Mouse (Mus musculus) regulatory T cell (primary cell): Measurements from ENCODE around the gene Nxn.

Source experiments
- in situ Hi-C: fragments of 300-600 bp; cut with MboI, MseI; formaldehyde crosslinking; loops from one replicate; pipeline ENCODE4 v1.15.1; 2025; ENCODE audit warnings: high pct_unique_total_duplicates

Nxn gene

GRCm38 (mm10) chr11:76398798-76399586 is at the start of gene Nxn:
TSS of gene Nxn (minus strand) at chr11:76399140.
- in situ Hi-C loops = no loop called here

- in situ Hi-C loops = no loop called here
Observed at GRCm38 (mm10) chr11:76446251-76446650, 47.3 kb upstream of the Nxn start.

GRCm38 (mm10) chr11:76445459-76445858 is 46.5 kb upstream of the Nxn start:
- in situ Hi-C loops = no loop called here

GRCm38 (mm10) chr11:76439666-76440065 is 40.7 kb upstream of the Nxn start:
- in situ Hi-C loops = no loop called here

- in situ Hi-C loops = no loop called here
Observed at GRCm38 (mm10) chr11:76436864-76437437, 38.0 kb upstream of the Nxn start.

- in situ Hi-C loops = no loop called here
Observed at GRCm38 (mm10) chr11:76436009-76436408, 37.1 kb upstream of the Nxn start.

GRCm38 (mm10) chr11:76429966-76430631 is 31.2 kb upstream of the Nxn start:
- in situ Hi-C loops = no loop called here

- in situ Hi-C loops = no loop called here
Observed at GRCm38 (mm10) chr11:76429556-76429955, 30.6 kb upstream of the Nxn start.

GRCm38 (mm10) chr11:76429046-76429445 is 30.1 kb upstream of the Nxn start:
- in situ Hi-C loops = no loop called here

- in situ Hi-C loops = no loop called here
Observed at GRCm38 (mm10) chr11:76427781-76428180, 28.8 kb upstream of the Nxn start.

GRCm38 (mm10) chr11:76425749-76426148 is 26.8 kb upstream of the Nxn start:
- in situ Hi-C loops = no loop called here

GRCm38 (mm10) chr11:76420896-76421295 is 22.0 kb upstream of the Nxn start:
- in situ Hi-C loops = no loop called here

- in situ Hi-C loops = no loop called here
Observed at GRCm38 (mm10) chr11:76419179-76419578, 20.2 kb upstream of the Nxn start.

GRCm38 (mm10) chr11:76418423-76418822 is 19.5 kb upstream of the Nxn start:
- in situ Hi-C loops = no loop called here

GRCm38 (mm10) chr11:76415985-76416384 is 17.0 kb upstream of the Nxn start:
- in situ Hi-C loops = no loop called here

- in situ Hi-C loops = no loop called here
Observed at GRCm38 (mm10) chr11:76415001-76415400, 16.1 kb upstream of the Nxn start.

GRCm38 (mm10) chr11:76413202-76413601 is 14.3 kb upstream of the Nxn start:
- in situ Hi-C loops = no loop called here

- in situ Hi-C loops = no loop called here
Observed at GRCm38 (mm10) chr11:76410826-76411225, 11.9 kb upstream of the Nxn start.

GRCm38 (mm10) chr11:76406702-76407583 is 8.0 kb upstream of the Nxn start, which contains the start of gene Timm22:
TSS of gene Timm22 (plus strand) at chr11:76406952.
- in situ Hi-C loops = loop anchor here (5.0 kb wide), 1 partner anchor 150 kb away; no protein-coding TSS in a partner anchor

GRCm38 (mm10) chr11:76405626-76406264 is 6.8 kb upstream of the Nxn start:
- in situ Hi-C loops = loop anchor here (5.0 kb wide), 1 partner anchor 148 kb away; no protein-coding TSS in a partner anchor

- in situ Hi-C loops = loop anchor here (5.0 kb wide), 1 partner anchor 148 kb away; no protein-coding TSS in a partner anchor
Observed at GRCm38 (mm10) chr11:76405113-76405512, 6.2 kb upstream of the Nxn start.
